ENCODE assay signal across 8 mouse cellular contexts in the genomic region with DNA sequence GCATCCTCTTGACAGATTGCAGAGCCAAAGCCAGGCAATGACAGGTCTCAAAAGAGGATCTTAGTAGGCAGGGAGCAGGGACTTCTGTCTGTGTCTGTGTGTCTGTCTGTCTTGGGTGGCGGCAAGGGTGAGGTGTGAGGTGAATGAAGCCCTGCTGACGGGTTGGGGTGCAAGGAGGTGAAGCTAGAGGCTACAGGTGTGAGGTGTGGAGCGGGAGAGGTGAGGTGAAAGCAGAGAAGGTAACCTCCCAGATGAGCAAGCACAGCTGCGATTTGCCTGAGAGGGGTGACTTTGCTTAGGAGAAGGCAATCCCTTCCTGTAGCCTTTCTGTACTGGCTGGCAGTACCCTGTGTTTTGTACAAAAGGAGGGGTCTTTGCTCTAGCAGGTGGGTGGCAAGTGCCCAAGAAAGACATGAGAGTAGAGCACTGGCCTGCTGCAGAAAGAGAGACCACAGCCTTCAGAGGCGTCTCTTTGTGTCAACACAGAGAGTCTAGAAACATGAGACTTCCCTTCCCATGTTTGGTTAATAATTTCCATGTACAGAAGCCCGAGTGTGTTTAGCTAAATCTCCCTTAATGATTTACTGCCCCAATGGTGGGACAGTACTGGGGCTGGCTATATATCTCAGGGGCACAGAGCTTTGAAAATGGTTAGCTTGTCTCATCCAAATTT. TPM values are rescaled to one million over a fixed set of nuclear protein-coding genes. Genes with fewer than 3 reads are reported as not detected.
DNase-seq lines count a peak whose midpoint lies in the region; ATAC-seq and TF ChIP-seq lines count a peak whose summit lies in the region.

No protein-coding gene starts in this region.

- CTCF ChIA-PET in Patski (lab: Charles Lee): interaction anchor here (1.0 to 3.0 kb wide), 8 partner anchors 13 to 663 kb away, joined by 3 to 9 read pairs (median 4); no protein-coding TSS in a partner anchor

- intact Hi-C loops in heart, postnatal 25 days (cut with DNase I): no loop called here

- no peak overlapping the region for H3K27ac ChIP-seq in heart, embryonic 14.5 days (replicated peaks in 1 of 2; ENCODE audit: control insufficient read depth in 1 of 2, insufficient read depth in 1 of 2, low read depth in 2 of 2, low read length in 2 of 2)
- no peak overlapping the region for H3K27ac ChIP-seq in hindbrain, embryonic 16.5 days (ENCODE audit: low read depth, low read length)
- peak overlapping the region; percentile 15; the same call in 1 of the 2 replicates for H3K27ac ChIP-seq in limb, embryonic 13.5 days

- peaks cover 21% of the 10 kb centered on the region for H3K27me3 ChIP-seq in heart, embryonic 14.5 days (ENCODE audit: control insufficient read depth, insufficient read depth, low read length)
- no peaks in the 10 kb centered on the region for H3K27me3 ChIP-seq in Patski
- H3K27me3 ChIP-seq in hindbrain, embryonic 16.5 days (replicated peaks; ENCODE audit: control insufficient read depth, insufficient read depth, low read length): no peaks in the 10 kb centered on the region
- H3K27me3 ChIP-seq in limb, embryonic 13.5 days: peaks cover 24% of the 10 kb centered on the region

- H3K36me3 ChIP-seq in heart, embryonic 14.5 days (ENCODE audit: control insufficient read depth, insufficient read depth, low read length): no peaks in the 10 kb centered on the region
- H3K36me3 ChIP-seq in hindbrain, embryonic 16.5 days (ENCODE audit: control insufficient read depth, insufficient read depth, low read length): no peaks in the 10 kb centered on the region
- H3K36me3 ChIP-seq in limb, embryonic 13.5 days: no peaks in the 10 kb centered on the region

- no peak overlapping the region for H3K4me3 ChIP-seq in heart, embryonic 14.5 days (ENCODE audit: control insufficient read depth in 1 of 2, insufficient read depth in 1 of 2, low read depth in 1 of 2, low read length in 2 of 2)
- no peak overlapping the region for H3K4me3 ChIP-seq in hindbrain, embryonic 16.5 days (ENCODE audit: low read length)
- H3K4me3 ChIP-seq in limb, embryonic 13.5 days: peak overlapping the region; percentile 50

- POLR2A ChIA-PET in Patski (lab: Charles Lee): interaction anchor here (0.8 kb wide), 1 partner anchor 14 kb away, joined by 3 read pairs; no protein-coding TSS in a partner anchor

- DNase-seq in heart, postnatal 25 days (ENCODE audit: low spot score): no peak
- DNase-seq in Patski (ENCODE audit: low read depth, low spot score): peak; percentile 69
- DNase-seq in adrenal gland, postnatal 10 days: no peak
- no peak for DNase-seq in cerebellum, postnatal 36 days
- DNase-seq in ovary, postnatal 10 days (ENCODE audit: low spot score): no peak

- no peak for TF ChIP-seq CTCF in Patski (IDR thresholded peaks at IDR 0.05)

- no peak for ATAC-seq in heart, embryonic 14.5 days (ENCODE audit: insufficient number of reproducible peaks, insufficient read depth, low FRiP score, low read depth)
- peak; percentile 18 for ATAC-seq in Patski
- no peak for ATAC-seq in hindbrain, embryonic 16.5 days
- ATAC-seq in limb, embryonic 13.5 days (ENCODE audit: low FRiP score, low read depth): no peak

- H3K9me3 ChIP-seq in heart, embryonic 14.5 days (ENCODE audit: control insufficient read depth, low read length): 0 out of 2 replicates have a peak, but pooled peaks cover 2% of the 10 kb centered on the region
- no peaks in the 10 kb centered on the region for H3K9me3 ChIP-seq in hindbrain, embryonic 16.5 days (ENCODE audit: control insufficient read depth, low read length)
- H3K9me3 ChIP-seq in limb, embryonic 13.5 days: no peaks in the 10 kb centered on the region

- 23% methylated on average over 6 of the region's 6 CpGs for WGBS in heart, embryonic 14.5 days
- WGBS in hindbrain, embryonic 16.5 days: 43% methylated on average over 6 of the region's 6 CpGs
- 26% methylated on average over 6 of the region's 6 CpGs for WGBS in limb, embryonic 13.5 days

- H3K4me2 ChIP-seq in heart, embryonic 14.5 days (ENCODE audit: low read length): peak overlapping the region; percentile 65
- peak overlapping the region; percentile 74 for H3K4me2 ChIP-seq in hindbrain, embryonic 16.5 days (ENCODE audit: low read length)
- H3K4me2 ChIP-seq in limb, embryonic 13.5 days (replicated peaks): peak overlapping the region; percentile 77

- in situ Hi-C loops in Patski (cut with MboI; ENCODE audit: low pct_unique_long_range_greater_than_20kb): loop anchor here (5.0 kb wide), 1 partner anchor 99 kb away; the partner anchor contains the start of gene Fjx1

- H3K4me1 ChIP-seq in heart, embryonic 14.5 days (ENCODE audit: control insufficient read depth in 2 of 2, insufficient read depth in 2 of 2, low read length in 2 of 2): peaks cover 6 to 12% of the 10 kb centered on the region in 2 experiments
- H3K4me1 ChIP-seq in hindbrain, embryonic 16.5 days (ENCODE audit: control insufficient read depth, insufficient read depth, low read depth, low read length): peaks cover 5% of the 10 kb centered on the region; the same call in 1 of the 2 replicates
- peaks cover 34% of the 10 kb centered on the region for H3K4me1 ChIP-seq in limb, embryonic 13.5 days

- no peak overlapping the region for H3K9ac ChIP-seq in heart, embryonic 14.5 days (ENCODE audit: low read length)
- no peak overlapping the region for H3K9ac ChIP-seq in hindbrain, embryonic 16.5 days (ENCODE audit: low read depth, low read length)
- H3K9ac ChIP-seq in limb, embryonic 13.5 days: peak overlapping the region; percentile 67

RNA-seq across cellular contexts. Expression of gene Pamr1, which starts 1.2 kb away (rescaled TPM):
- polyA plus RNA-seq in heart, embryonic 14.5 days (2014; fragmentation: Nextera tagmentation; extraction: Ambion mirVana): 1.1 and 1.5 TPM in 2 replicates
- total RNA-seq in heart, postnatal 25 days (2021): 1 to 10 TPM; 1.9 to 3.3 TPM
- 19.0 TPM for polyA plus RNA-seq in Patski (2021)
- 12.4 and 13.1 TPM in 2 replicates for polyA plus RNA-seq in hindbrain, embryonic 16.5 days (2015; fragmentation: Nextera tagmentation; extraction: Ambion mirVana)
- polyA plus RNA-seq in limb, embryonic 13.5 days (2015; fragmentation: Nextera tagmentation; extraction: Ambion mirVana): 57.5 and 58.4 TPM in 2 replicates
- total RNA-seq in adrenal gland, postnatal 10 days (2021): 1 to 10 TPM; 7.1 to 9.7 TPM
